Mouse (Mus musculus): ENCODE measurements around the gene Prss12.

- TF ChIP-seq CTCF (IDR thresholded peaks at IDR 0.05; ENCODE audit: low read depth, low read length) = no peak
- TF ChIP-seq POLR2A (IDR thresholded peaks at IDR 0.05; ENCODE audit: extremely low read depth, insufficient read depth, low read length) = no peak
These were observed 48.9 kb upstream of the Prss12 start for GRCm38 (mm10) chr3:123397562-123398481.
